Mouse (Mus musculus): ENCODE data around the gene Dync1li1. TPM values are rescaled to one million over a fixed set of nuclear protein-coding genes. Genes with fewer than 3 reads are reported as not detected.

Gene Dync1li1
- polyA plus RNA-seq, 1 experiment from 2014 or later = 45.4 TPM

DNA sequence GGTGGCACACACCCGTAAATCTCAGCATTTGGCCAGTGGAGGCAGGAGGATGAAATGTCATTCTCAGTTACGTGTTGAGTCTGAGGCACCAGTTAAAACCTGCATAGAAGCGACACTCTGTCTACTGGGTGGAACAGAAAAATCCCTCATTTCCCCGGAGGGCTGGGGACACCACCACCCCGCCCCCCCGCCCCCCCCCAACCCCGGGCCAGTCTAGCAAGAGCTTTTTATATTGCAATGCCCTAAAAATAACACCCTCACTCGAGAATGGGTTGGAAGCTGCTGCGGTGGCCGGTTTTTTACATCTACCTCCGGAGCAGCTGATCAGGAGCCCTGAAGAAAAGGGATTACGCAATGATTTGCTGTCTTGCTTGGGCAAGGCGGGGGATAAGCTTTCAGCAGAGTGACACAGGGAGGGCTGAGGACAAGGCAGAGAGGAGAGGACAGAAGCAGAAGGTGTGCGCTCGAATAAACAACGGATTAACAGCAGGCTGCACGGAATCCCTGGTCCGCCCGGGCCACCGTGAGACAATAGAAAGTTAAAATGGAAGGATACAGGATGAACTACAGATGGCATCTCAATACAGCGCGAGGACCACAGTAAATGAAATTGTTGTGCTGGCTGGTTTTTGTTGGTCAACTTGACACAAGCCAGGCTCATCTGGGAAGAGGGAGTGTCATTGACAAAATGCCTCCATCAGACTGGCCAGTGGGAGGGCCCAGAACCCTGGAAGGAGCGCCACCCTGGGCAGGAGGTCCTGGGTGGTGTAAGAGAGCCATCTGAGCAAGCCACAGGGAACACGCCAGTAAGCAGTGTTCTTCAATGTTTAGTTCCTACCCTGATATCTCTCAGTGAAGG, 15.7 kb upstream of the Dync1li1 start:
- H3K9me3 ChIP-seq (replicated peaks; ENCODE audit: low read length) = no peaks in the 10 kb centered on the region
- ATAC-seq (replicated peaks; ENCODE audit: low FRiP score, low read depth) (0 out of 2 replicates have a peak, but pooled peaks have one; percentile 33), DNase-seq (ENCODE audit: low spot score) (peak; percentile 61)

DNA sequence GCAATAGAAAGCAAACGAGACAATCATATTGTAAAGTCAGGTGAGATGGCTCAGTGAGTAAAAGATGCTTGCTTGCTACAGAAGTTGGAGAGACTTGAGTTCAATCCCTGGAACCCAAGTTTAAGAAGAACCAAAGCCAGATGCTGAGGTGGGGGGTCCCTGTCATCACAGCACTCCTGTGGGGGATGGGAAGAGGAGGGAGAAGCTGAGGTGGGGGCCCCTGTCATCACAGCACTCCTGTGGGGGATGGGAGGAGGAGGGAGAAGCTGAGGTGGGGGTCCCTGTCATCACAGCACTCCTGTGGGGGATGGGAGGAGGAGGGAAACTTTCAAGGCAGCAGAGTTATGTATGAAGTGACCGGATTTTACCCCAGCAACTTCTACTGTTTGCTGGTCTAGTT, 15.0 kb upstream of the Dync1li1 start:
- Histone ChIP-seq H3K36me3 (ENCODE audit: insufficient read depth, low read length) (no peaks in the 10 kb centered on the region), H3K9me3 (replicated peaks; ENCODE audit: low read length) (no peaks in the 10 kb centered on the region), H3K4me1 (replicated peaks; ENCODE audit: insufficient read depth, low read length) (no peaks in the 10 kb centered on the region), H3K9ac (ENCODE audit: low read depth, low read length) (no peak overlapping the region), H3K27me3 (ENCODE audit: insufficient read depth, low read length) (no peaks in the 10 kb centered on the region), H3K4me2 (ENCODE audit: low read length) (no peak overlapping the region), H3K27ac (no peak overlapping the region), H3K4me3 (replicated peaks; ENCODE audit: low read depth, low read length) (no peak overlapping the region)
- ATAC-seq (replicated peaks; ENCODE audit: low FRiP score, low read depth) = no peak
- WGBS = 55% methylated on average over 2 of the region's 2 CpGs
- no peak for TF ChIP-seq CTCF (IDR thresholded peaks at IDR 0.05; ENCODE audit: low read depth)
- no peak for DNase-seq (ENCODE audit: low spot score)

More for the DNA sequence above, 15.7 kb upstream of the Dync1li1 start:
- TF ChIP-seq CTCF (IDR thresholded peaks at IDR 0.05; ENCODE audit: low read depth) = no peak
- WGBS = 4% methylated on average over 24 of the region's 24 CpGs
- H3K36me3 ChIP-seq (ENCODE audit: insufficient read depth, low read length) = no peaks in the 10 kb centered on the region
- H3K9ac ChIP-seq (ENCODE audit: low read depth, low read length) = peak overlapping the region; percentile 32
- H3K4me2 ChIP-seq (ENCODE audit: low read length) = peak overlapping the region; percentile 63
- no peak overlapping the region for H3K27ac ChIP-seq
- no peaks in the 10 kb centered on the region for H3K27me3 ChIP-seq (ENCODE audit: insufficient read depth, low read length)
- no peaks in the 10 kb centered on the region for H3K4me1 ChIP-seq (replicated peaks; ENCODE audit: insufficient read depth, low read length)
- H3K4me3 ChIP-seq (replicated peaks; ENCODE audit: low read depth, low read length) = peak overlapping the region; percentile 24

DNA sequence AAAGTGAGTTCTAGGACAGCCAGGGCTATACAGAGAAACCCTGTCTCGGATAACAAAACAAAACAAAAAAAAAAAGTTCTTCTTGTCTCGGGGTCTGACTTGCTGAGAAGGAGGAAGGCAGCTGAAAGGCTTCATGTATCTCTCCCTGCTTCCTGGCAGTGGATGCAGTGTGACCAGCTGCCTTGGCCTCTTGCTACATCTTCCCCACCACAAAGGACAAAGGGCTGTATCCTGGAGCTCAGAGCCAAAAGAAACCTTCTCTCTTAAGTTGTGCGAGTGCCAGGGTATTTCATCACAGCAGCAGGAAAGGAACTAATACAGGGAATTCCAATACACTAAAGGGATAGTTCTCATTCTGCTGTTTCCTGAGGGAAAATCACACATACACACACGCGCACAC, 10.0 kb upstream of the Dync1li1 start:
- ATAC-seq (replicated peaks; ENCODE audit: low FRiP score, low read depth) (no peak), DNase-seq (ENCODE audit: low spot score) (no peak)
- Histone ChIP-seq H3K36me3 (ENCODE audit: insufficient read depth, low read length) (no peaks in the 10 kb centered on the region), H3K4me3 (replicated peaks; ENCODE audit: low read depth, low read length) (no peak overlapping the region), H3K9ac (ENCODE audit: low read depth, low read length) (no peak overlapping the region), H3K9me3 (replicated peaks; ENCODE audit: low read length) (no peaks in the 10 kb centered on the region), H3K4me1 (replicated peaks; ENCODE audit: insufficient read depth, low read length) (no peaks in the 10 kb centered on the region), H3K27ac (no peak overlapping the region), H3K4me2 (ENCODE audit: low read length) (no peak overlapping the region), H3K27me3 (ENCODE audit: insufficient read depth, low read length) (no peaks in the 10 kb centered on the region)
- 73% methylated on average over 5 of the region's 5 CpGs for WGBS
- TF ChIP-seq CTCF (IDR thresholded peaks at IDR 0.05; ENCODE audit: low read depth) = no peak

DNA sequence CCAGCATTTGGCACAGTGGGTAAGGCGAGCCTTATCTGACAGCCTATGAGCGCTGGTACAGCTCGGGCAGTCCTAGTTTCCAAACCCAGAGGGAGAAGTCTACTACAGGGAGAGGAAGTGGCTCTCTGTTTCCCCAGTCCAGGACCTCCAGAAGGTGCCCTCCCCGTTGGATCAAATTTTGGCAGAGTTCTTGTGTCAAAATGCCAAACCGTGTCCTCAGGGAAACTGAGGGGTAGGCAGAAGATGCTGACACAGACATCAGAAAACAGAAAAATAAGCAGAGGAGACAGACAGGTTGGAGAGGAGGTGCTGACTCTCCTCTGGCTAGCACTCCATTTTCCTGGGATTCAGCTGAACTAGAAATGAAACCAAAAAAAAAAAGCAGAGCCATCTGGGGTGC, 8.6 kb upstream of the Dync1li1 start:
- no peak for TF ChIP-seq CTCF (IDR thresholded peaks at IDR 0.05; ENCODE audit: low read depth)
- Histone ChIP-seq H3K27me3 (ENCODE audit: insufficient read depth, low read length) (no peaks in the 10 kb centered on the region), H3K4me1 (replicated peaks; ENCODE audit: insufficient read depth, low read length) (no peaks in the 10 kb centered on the region), H3K4me2 (ENCODE audit: low read length) (no peak overlapping the region), H3K27ac (no peak overlapping the region), H3K9me3 (replicated peaks; ENCODE audit: low read length) (no peaks in the 10 kb centered on the region), H3K9ac (ENCODE audit: low read depth, low read length) (no peak overlapping the region), H3K36me3 (ENCODE audit: insufficient read depth, low read length) (no peaks in the 10 kb centered on the region), H3K4me3 (replicated peaks; ENCODE audit: low read depth, low read length) (no peak overlapping the region)
- ATAC-seq (replicated peaks; ENCODE audit: low FRiP score, low read depth) = no peak
- no peak for DNase-seq (ENCODE audit: low spot score)
- 76% methylated on average over 5 of the region's 5 CpGs for WGBS

DNA sequence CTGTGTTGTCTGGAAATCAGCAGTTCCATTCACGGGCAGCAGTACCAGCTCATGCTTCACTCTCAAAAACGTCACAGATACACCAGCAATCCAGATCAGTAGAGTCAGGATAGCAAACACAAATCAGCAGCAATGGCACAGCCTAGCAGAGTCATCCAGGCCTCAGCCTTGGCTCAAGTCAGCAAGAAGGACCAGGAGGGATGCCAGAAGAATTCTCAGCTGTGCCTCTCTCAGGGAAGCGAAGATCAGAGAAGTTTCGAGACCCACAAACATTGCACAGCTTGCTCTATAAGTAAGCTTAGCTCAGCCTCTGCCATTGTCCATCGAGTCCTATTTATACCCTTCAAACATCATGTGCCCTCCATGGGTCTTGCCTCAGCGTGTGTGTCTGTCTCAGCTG, 8.1 kb upstream of the Dync1li1 start:
- Histone ChIP-seq H3K4me3 (replicated peaks; ENCODE audit: low read depth, low read length) (no peak overlapping the region), H3K9ac (ENCODE audit: low read depth, low read length) (no peak overlapping the region), H3K36me3 (ENCODE audit: insufficient read depth, low read length) (no peaks in the 10 kb centered on the region), H3K9me3 (replicated peaks; ENCODE audit: low read length) (no peaks in the 10 kb centered on the region), H3K27me3 (ENCODE audit: insufficient read depth, low read length) (no peaks in the 10 kb centered on the region), H3K4me1 (replicated peaks; ENCODE audit: insufficient read depth, low read length) (no peaks in the 10 kb centered on the region), H3K4me2 (ENCODE audit: low read length) (no peak overlapping the region), H3K27ac (no peak overlapping the region)
- no peak for TF ChIP-seq CTCF (IDR thresholded peaks at IDR 0.05; ENCODE audit: low read depth)
- WGBS = 78% methylated on average over 6 of the region's 6 CpGs
- ATAC-seq (replicated peaks; ENCODE audit: low FRiP score, low read depth) (no peak), DNase-seq (ENCODE audit: low spot score) (no peak)

GRCm38 (mm10) chr9:114682193-114682592, 6.4 kb upstream of the Dync1li1 start:
- WGBS = 75% methylated on average over 4 of the region's 4 CpGs
- no peak for ATAC-seq (replicated peaks; ENCODE audit: low FRiP score, low read depth)
- no peak overlapping the region for H3K4me2 ChIP-seq (ENCODE audit: low read length)

More at GRCm38 (mm10) chr9:114682193-114682592, 6.4 kb upstream of the Dync1li1 start:
- no peak overlapping the region for H3K27ac ChIP-seq
- H3K36me3 ChIP-seq (ENCODE audit: insufficient read depth, low read length) = no peaks in the 10 kb centered on the region
- no peak overlapping the region for H3K4me3 ChIP-seq (replicated peaks; ENCODE audit: low read depth, low read length)
- H3K27me3 ChIP-seq (ENCODE audit: insufficient read depth, low read length) = no peaks in the 10 kb centered on the region
- no peaks in the 10 kb centered on the region for H3K9me3 ChIP-seq (replicated peaks; ENCODE audit: low read length)
- TF ChIP-seq CTCF (IDR thresholded peaks at IDR 0.05; ENCODE audit: low read depth) = no peak
- H3K9ac ChIP-seq (ENCODE audit: low read depth, low read length) = no peak overlapping the region
- DNase-seq (ENCODE audit: low spot score) = no peak
- H3K4me1 ChIP-seq (replicated peaks; ENCODE audit: insufficient read depth, low read length) = no peaks in the 10 kb centered on the region
